Mouse (Mus musculus) kidney, adult 18-20 months (tissue): ENCODE data around the gene Zfp956.

Experiments used
- DNase-seq: peaks from one replicate; pipeline ENCODE4 v3.0.0; 2021

Zfp956 gene

GRCm38 (mm10) chr6:47974599-47974998, 21.4 kb downstream of the Zfp956 start:
- no peak for DNase-seq

DNA sequence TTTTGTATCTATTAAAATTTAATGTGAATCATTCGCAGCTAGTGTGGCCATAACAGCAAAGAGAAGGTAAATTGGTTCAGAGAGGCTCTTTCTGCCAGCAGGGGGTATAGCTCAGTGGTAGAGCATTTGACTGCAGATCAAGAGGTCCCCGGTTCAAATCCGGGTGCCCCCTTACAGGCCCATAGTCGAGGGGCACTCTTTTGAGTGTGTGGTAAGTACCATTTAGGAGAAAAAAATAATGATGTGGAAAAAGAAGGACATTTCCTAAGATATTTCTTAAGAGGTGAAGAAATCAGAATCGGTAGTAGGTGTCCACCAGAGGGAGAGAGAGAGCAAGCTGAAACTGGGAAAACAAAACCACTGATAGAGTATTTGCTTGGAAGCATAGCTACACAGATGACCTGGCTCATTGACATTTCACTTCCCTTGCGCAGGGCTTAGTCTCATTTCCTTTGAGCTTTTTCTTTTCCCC, 25.7 kb downstream of the Zfp956 start:
- peak; percentile 86 for DNase-seq

DNA sequence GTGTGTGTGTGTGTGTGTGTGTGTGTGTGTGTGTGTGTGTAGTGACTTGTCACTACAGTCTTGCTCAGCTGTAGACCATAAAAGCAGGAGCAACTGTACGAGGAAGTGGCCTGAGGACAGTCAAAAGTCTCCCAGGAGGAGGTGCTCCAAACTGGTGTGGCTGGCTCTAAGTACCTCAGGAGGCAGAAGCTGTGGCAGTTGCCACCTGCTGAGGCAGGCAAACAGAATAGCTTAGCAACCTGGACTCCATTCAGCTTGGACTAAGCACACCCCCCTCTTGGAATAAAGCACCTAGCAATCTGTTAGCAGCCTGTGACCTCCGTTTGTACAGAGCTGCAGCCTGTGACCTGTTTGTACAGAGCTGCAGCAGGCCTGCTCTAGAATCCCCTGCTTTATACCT, 30.7 kb downstream of the Zfp956 start:
- no peak for DNase-seq

- DNase-seq, result no peak
Observed at GRCm38 (mm10) chr6:47995661-47996060, 42.5 kb downstream of the Zfp956 start.

DNA sequence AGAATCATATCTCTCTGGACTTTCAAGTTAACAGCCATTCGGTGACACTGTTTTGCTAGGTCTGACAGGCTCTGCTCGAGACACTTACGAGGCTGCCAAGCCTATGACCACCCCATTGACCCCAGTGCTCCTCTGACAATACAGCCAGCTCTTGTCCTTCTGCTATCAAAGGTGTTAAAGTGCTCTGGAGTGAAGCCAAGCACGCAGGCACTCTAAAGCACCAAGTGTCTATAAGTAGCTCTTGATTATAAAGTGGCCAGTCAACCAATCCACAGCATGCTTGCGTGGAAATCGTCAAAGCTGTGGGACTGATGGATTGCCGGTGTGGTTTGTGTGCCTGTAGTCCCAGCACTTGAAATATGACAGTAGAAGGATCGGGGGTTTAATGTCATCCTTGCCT, 57.5 kb downstream of the Zfp956 start:
- no peak for DNase-seq
